Mouse (Mus musculus) midbrain, embryonic 13.5 days (tissue): ENCODE measurements around the gene Scamp2. TPM values are rescaled to one million over a fixed set of nuclear protein-coding genes. Genes with fewer than 3 reads are reported as not detected.
A peak's percentile ranks its signal among the peaks of the same experiment; 100 is the strongest.

Source experiments
- ATAC-seq: fragments of 200-750 bp; cut with Nextera tagmentation; 2 replicates; pipeline ENCODE4 v1.8.0; 2017; ENCODE audit warnings: mild to moderate bottlenecking, moderate TSS enrichment, moderate library complexity
- H3K27ac ChIP-seq: fragments of 300-500 bp; sonication (generic); 2 replicates; pipeline ENCODE4 v1.5.1; 2015; ENCODE audit warnings: inconsistent platforms, mild to moderate bottlenecking, moderate library complexity
- H3K27me3 ChIP-seq: fragments of 300-500 bp; sonication (generic); 2 replicates; pipeline ENCODE4 v1.6.1; 2015; ENCODE audit warnings: mild to moderate bottlenecking, inconsistent platforms
- H3K36me3 ChIP-seq: fragments of 300-500 bp; sonication (generic); 2 replicates; pipeline ENCODE4 v1.6.1; 2015; ENCODE audit warnings: mild to moderate bottlenecking, inconsistent platforms
- H3K4me1 ChIP-seq: fragments of 300-500 bp; sonication (generic); replicated peaks from 2 replicates; pipeline ENCODE4 v1.6.1; 2015; ENCODE audit warnings: inconsistent platforms
- H3K4me2 ChIP-seq: fragments of 300-500 bp; sonication (generic); replicated peaks from 2 replicates; pipeline ENCODE4 v1.6.1; 2015; ENCODE audit warnings: moderate library complexity, mild to moderate bottlenecking, inconsistent platforms
- H3K4me3 ChIP-seq: fragments of 300-500 bp; sonication (generic); replicated peaks from 2 replicates; pipeline ENCODE4 v1.5.1; 2015; ENCODE audit warnings: mild to moderate bottlenecking, inconsistent platforms
- H3K9ac ChIP-seq: fragments of 300-500 bp; sonication (generic); replicated peaks from 2 replicates; pipeline ENCODE4 v1.6.1; 2015; ENCODE audit warnings: mild to moderate bottlenecking, inconsistent platforms
- H3K9me3 ChIP-seq: fragments of 300-500 bp; sonication (generic); 2 replicates; pipeline ENCODE4 v1.6.1; 2016; ENCODE audit warnings: mild to moderate bottlenecking, inconsistent platforms
- WGBS: fragments of 180-500 bp; shearing (Covaris S2); methylation state at CpG from one replicate; pipeline ENCODE4 v1.1.7; 2015; 5-methylcytosine and 5-hydroxymethylcytosine counted together
- polyA plus RNA-seq: library from polyadenylated mRNA; unstranded; fragments of >200 nt; fragmentation: Nextera tagmentation; extraction: Ambion mirVana; gene quantifications from 2 replicates; pipeline ENCODE4 v1.2.1, GENCODE M21; 2015

Scamp2 gene
- polyA plus RNA-seq, 1 experiment from 2014 or later = 57.5 TPM

DNA sequence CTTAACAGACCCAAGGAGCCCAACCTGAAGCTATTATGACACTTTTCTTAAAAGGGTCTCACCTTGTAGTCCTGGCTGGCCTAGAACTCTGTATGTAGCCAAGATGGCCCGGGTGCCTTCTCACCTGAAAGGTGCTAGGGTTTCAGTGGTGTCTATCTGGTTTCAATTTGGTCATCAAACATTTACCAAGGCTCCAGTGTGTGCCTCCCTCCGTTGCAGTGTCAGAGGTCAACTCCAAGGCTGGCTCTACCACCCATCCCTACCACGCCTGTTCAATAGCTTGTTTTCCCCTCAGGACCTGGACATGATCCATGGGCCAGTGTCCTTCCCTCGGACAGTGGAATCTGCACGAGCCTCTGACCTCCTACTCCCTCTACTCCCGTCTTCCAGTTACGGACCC, 63.6 kb downstream of the Scamp2 start:
- H3K4me3 ChIP-seq = no peak overlapping the region
- WGBS = 94% methylated on average over 7 of the region's 7 CpGs
- no peak overlapping the region for H3K4me2 ChIP-seq
- ATAC-seq = no peak
- no peak overlapping the region for H3K27ac ChIP-seq
- H3K9me3 ChIP-seq = no peaks in the 10 kb centered on the region
- no peak overlapping the region for H3K9ac ChIP-seq
- 0 out of 2 replicates have a peak, but pooled peaks cover 4% of the 10 kb centered on the region for H3K4me1 ChIP-seq
- no peaks in the 10 kb centered on the region for H3K27me3 ChIP-seq
- peaks cover 53% of the 10 kb centered on the region for H3K36me3 ChIP-seq

DNA sequence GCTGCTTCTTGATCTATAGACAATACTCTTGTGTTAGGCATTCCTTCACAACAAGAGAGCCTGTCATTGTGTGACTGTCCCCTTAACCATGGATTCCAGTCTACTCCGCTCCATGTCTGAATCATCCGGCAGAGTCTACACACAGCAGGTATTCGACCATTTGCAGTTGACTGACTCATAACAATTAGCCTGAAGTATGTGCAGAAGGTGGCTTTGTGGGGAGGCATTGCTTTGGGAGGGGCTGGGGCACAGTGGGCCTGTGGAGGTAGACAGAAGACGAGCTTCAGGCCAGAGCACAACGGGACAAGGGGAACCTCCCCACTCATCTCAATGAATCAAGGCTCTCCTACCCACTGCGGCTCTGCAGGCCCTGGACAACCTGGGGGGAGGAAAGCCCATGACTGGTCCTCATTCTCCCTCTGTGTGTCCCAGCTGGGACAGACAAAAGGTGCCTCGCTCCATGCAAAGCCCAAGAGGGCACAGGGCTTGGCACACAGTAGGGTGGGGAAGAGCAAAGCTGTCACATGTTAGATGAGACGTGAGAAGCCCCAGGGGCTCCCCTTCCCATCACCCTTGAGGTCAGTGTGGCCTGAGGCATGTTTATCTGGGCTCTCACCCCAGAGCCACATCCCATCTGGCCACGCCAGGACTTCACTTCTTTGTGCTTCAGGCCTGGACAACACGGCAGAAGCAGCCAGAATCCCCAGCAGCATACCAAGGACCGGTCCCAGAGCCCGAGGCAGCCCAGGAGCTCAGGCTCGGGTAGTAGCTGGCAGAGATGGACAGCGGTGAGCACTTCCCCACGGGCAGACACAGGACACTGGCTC, 65.1 kb downstream of the Scamp2 start:
- Histone ChIP-seq H3K27me3 (no peaks in the 10 kb centered on the region), H3K36me3 (peaks cover 68% of the 10 kb centered on the region), H3K9ac (0 out of 2 replicates have a peak overlapping the region, but pooled peaks have one; percentile 23), H3K4me2 (no peak overlapping the region), H3K4me1 (0 out of 2 replicates have a peak, but pooled peaks cover 4% of the 10 kb centered on the region), H3K4me3 (no peak overlapping the region), H3K9me3 (no peaks in the 10 kb centered on the region), H3K27ac (peak overlapping the region; percentile 5; the same call in 1 of the 2 replicates)
- 68% methylated on average over 15 of the region's 15 CpGs for WGBS
- ATAC-seq = no peak

GRCm38 (mm10) chr9:57627191-57627590, 66.4 kb downstream of the Scamp2 start:
- Histone ChIP-seq H3K27ac (no peak overlapping the region), H3K36me3 (peaks cover 80% of the 10 kb centered on the region), H3K9ac (no peak overlapping the region), H3K4me2 (no peak overlapping the region), H3K4me3 (no peak overlapping the region), H3K4me1 (0 out of 2 replicates have a peak, but pooled peaks cover 4% of the 10 kb centered on the region), H3K27me3 (no peaks in the 10 kb centered on the region), H3K9me3 (no peaks in the 10 kb centered on the region)
- no peak for ATAC-seq
- WGBS = 91% methylated on average over 17 of the region's 17 CpGs

DNA sequence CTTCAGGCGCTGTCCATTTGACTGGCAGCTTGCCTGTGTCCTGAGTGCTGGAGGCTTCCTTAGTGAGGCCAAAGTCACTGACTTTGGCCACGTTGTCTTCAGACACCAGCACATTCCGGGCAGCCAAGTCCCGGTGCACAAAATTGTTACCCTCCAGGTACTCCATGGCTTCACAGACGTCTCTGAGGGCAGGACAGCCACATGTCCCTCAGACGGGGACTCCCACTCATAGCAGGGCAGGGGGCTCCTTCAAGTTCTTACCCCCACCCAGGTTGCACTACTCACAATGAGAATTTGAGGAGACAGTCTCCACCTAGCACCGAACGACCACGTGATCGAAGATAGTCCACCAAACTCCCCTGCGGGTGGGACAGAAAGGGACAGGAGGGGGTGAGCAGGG, 67.1 kb downstream of the Scamp2 start:
- Histone ChIP-seq H3K27ac (no peak overlapping the region), H3K36me3 (peaks cover 86% of the 10 kb centered on the region), H3K4me3 (no peak overlapping the region), H3K4me2 (no peak overlapping the region), H3K4me1 (0 out of 2 replicates have a peak, but pooled peaks cover 4% of the 10 kb centered on the region), H3K9me3 (no peaks in the 10 kb centered on the region), H3K27me3 (no peaks in the 10 kb centered on the region), H3K9ac (no peak overlapping the region)
- no peak for ATAC-seq
- WGBS = 90% methylated on average over 11 of the region's 11 CpGs

- no peaks in the 10 kb centered on the region for H3K27me3 ChIP-seq
- WGBS = 96% methylated on average over 12 of the region's 12 CpGs
- no peak overlapping the region for H3K4me2 ChIP-seq
- H3K9ac ChIP-seq = no peak overlapping the region
- ATAC-seq = no peak
- no peaks in the 10 kb centered on the region for H3K9me3 ChIP-seq
- H3K4me1 ChIP-seq = peaks cover 9% of the 10 kb centered on the region
- H3K36me3 ChIP-seq = peaks cover 87% of the 10 kb centered on the region
- no peak overlapping the region for H3K27ac ChIP-seq
- no peak overlapping the region for H3K4me3 ChIP-seq
Observed at GRCm38 (mm10) chr9:57628717-57629116, 68.0 kb downstream of the Scamp2 start.

GRCm38 (mm10) chr9:57629118-57629874, 68.6 kb downstream of the Scamp2 start:
- ATAC-seq = peak; percentile 75
- peaks cover 83% of the 10 kb centered on the region for H3K36me3 ChIP-seq
- H3K4me3 ChIP-seq = no peak overlapping the region
- H3K4me1 ChIP-seq = peaks cover 14% of the 10 kb centered on the region
- H3K4me2 ChIP-seq = no peak overlapping the region
- peak overlapping the region; percentile 60; the same call in 1 of the 2 replicates for H3K27ac ChIP-seq
- no peaks in the 10 kb centered on the region for H3K27me3 ChIP-seq
- 73% methylated on average over 14 of the region's 14 CpGs for WGBS
- H3K9ac ChIP-seq = no peak overlapping the region
- no peaks in the 10 kb centered on the region for H3K9me3 ChIP-seq

- Histone ChIP-seq H3K4me1 (peaks cover 32% of the 10 kb centered on the region), H3K36me3 (peaks cover 42% of the 10 kb centered on the region), H3K9me3 (no peaks in the 10 kb centered on the region), H3K27me3 (no peaks in the 10 kb centered on the region), H3K9ac (no peak overlapping the region), H3K4me3 (no peak overlapping the region), H3K27ac (no peak overlapping the region), H3K4me2 (no peak overlapping the region)
- no peak for ATAC-seq
- WGBS = 40% methylated on average over 4 of the region's 4 CpGs
Observed at GRCm38 (mm10) chr9:57633481-57634024, 72.8 kb downstream of the Scamp2 start.

DNA sequence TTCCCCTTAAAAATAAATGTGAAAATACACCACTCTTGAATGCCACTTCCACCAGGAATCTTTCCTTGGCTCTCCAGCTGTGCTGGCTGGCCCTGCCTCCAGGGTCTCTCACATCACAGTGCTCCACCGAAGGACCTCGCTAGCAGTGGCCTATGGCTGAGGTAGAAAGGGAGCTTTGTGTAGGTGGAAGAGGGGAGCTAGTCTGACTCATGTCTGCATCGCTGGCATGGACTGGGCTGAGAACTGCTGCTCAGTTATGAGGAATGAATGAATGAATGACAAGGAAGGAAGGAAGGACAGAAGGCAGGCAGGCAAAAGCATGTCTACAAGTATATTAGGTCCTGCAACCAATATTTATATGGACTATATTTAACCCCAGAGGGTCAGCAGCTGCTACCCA, 76.5 kb downstream of the Scamp2 start:
- no peaks in the 10 kb centered on the region for H3K9me3 ChIP-seq
- 82% methylated on average over 3 of the region's 3 CpGs for WGBS
- peaks cover 69% of the 10 kb centered on the region for H3K4me1 ChIP-seq
- no peak overlapping the region for H3K4me2 ChIP-seq
- no peak for ATAC-seq
- H3K27me3 ChIP-seq = no peaks in the 10 kb centered on the region
- no peak overlapping the region for H3K4me3 ChIP-seq
- H3K9ac ChIP-seq = no peak overlapping the region
- H3K27ac ChIP-seq = 0 out of 2 replicates have a peak overlapping the region, but pooled peaks have one; percentile 47
- H3K36me3 ChIP-seq = peaks cover 21% of the 10 kb centered on the region

DNA sequence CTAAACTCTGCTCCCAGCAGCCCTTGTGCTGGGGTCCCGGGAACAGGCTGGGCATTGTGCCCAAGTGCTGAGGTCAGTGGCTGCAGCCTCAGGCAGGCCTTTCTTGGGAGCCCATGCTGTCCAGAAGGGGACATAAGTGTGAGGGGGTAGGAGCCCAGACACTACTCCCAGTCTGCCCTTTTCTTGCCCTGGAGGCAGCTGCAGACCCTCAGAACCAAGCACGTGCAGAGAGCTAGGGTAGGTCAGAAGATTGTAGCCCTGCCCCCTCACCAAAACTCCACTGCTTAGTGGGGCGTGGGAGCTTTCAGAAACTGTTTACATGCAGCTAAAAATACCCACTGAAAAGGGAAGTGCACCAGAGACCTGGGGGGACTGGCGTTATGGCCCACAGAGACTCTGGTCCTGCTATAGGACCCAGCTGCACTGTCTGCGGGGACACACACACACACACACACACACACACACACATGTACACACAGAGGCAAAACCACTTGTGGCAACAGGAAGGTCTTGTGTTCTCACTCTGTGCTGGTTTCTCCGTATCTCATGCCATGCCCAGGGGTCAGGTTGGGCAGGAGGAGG, 77.1 kb downstream of the Scamp2 start:
- Histone ChIP-seq H3K9me3 (no peaks in the 10 kb centered on the region), H3K27me3 (no peaks in the 10 kb centered on the region), H3K9ac (peak overlapping the region; percentile 44; the same call in 1 of the 2 replicates), H3K36me3 (peaks cover 18% of the 10 kb centered on the region), H3K4me3 (no peak overlapping the region), H3K4me2 (no peak overlapping the region), H3K27ac (peak overlapping the region; percentile 58; the same call in 1 of the 2 replicates), H3K4me1 (peaks cover 74% of the 10 kb centered on the region)
- ATAC-seq = 0 out of 2 replicates have a peak, but pooled peaks have one; percentile 15
- WGBS = 60% methylated on average over 6 of the region's 6 CpGs
